Mouse (Mus musculus): Measurements from ENCODE around the gene Vav2. TPM values are rescaled to one million over a fixed set of nuclear protein-coding genes. Genes with fewer than 3 reads are reported as not detected.

Vav2 gene
- total RNA-seq, 4 experiments from 2014 or later: 8.2 to 13.1 (median 12.1) TPM

GRCm38 (mm10) chr2:27321431-27321875, 105.4 kb downstream of the Vav2 start:
- DNase-seq (ENCODE audit: low spot score): no peak

DNA sequence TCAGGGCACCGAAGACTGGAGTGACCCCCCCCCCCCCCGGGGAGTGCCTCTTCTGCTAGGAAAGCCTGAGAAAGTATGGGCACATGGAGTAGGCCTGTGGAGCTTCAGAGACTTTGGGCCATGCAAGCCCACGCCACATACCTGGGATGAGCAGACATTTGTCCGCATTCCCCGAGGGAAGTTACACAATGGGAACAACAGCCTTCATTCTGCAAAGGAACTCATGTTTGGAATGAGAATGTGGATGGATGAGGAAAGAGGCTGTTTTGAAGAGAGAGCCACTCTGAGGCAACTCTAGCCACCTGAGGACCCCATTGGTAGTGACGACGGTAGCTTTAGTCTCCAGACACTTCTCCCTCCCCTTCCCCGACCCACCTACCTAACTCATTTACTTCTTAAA, 106.0 kb downstream of the Vav2 start:
- DNase-seq (ENCODE audit: low spot score): no peak

- no peak for DNase-seq (ENCODE audit: low spot score)
Observed at GRCm38 (mm10) chr2:27318606-27319005, 108.2 kb downstream of the Vav2 start.

GRCm38 (mm10) chr2:27318197-27318596, 108.6 kb downstream of the Vav2 start:
- no peak for DNase-seq (ENCODE audit: low spot score)

DNA sequence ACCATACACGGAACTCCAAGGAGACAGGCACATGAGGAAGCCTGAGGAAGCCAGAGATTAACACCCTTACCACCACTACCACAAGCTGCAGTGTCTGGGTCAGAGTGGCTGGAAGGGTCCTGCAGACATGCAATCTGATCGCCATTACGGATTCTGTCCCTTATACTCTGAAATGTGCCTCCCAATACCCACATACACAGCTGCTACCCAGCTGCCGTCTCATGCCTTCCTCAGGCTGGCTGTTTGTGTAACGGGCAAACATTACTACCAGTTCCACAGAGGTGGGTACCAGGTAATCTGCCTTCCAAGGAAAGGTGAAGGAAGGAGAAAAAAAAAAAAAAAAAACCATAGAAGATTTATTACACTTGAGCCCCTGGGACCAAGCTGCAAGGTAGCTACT, 110.7 kb downstream of the Vav2 start:
- no peak for DNase-seq (ENCODE audit: low spot score)

- DNase-seq (ENCODE audit: low spot score): no peak
Observed at GRCm38 (mm10) chr2:27314269-27314668, 112.6 kb downstream of the Vav2 start.

- DNase-seq (ENCODE audit: low spot score): no peak
Observed at GRCm38 (mm10) chr2:27312500-27312899, 114.3 kb downstream of the Vav2 start.

GRCm38 (mm10) chr2:27311606-27312005, 115.2 kb downstream of the Vav2 start:
- no peak for DNase-seq (ENCODE audit: low spot score)

GRCm38 (mm10) chr2:27310908-27311307, 115.9 kb downstream of the Vav2 start:
- DNase-seq (ENCODE audit: low spot score): no peak

GRCm38 (mm10) chr2:27310221-27310620, 116.6 kb downstream of the Vav2 start:
- DNase-seq (ENCODE audit: low spot score): no peak

- DNase-seq (ENCODE audit: low spot score): no peak
Observed at GRCm38 (mm10) chr2:27306628-27307027, 120.2 kb downstream of the Vav2 start.

GRCm38 (mm10) chr2:27304741-27305140, 122.1 kb downstream of the Vav2 start:
- no peak for DNase-seq (ENCODE audit: low spot score)

DNA sequence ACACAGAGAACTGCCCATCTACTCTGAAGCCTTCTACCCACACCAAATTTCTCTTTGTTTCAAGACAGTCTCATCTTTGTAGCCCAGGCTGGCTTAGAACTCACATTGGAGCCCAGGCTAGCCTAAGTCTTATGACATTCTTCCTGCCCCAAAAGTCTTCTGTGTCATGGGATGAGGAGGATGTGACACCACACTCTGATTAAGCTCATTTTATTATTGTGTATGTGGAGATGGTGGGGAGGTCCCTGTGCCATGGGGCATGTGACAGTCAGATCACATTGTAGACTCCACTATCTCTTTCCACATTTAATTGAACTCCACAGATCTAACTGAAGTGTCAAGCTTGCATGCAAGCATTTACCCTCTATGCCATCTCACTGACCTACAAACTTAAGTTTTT, 122.8 kb downstream of the Vav2 start:
- no peak for DNase-seq (ENCODE audit: low spot score)

DNA sequence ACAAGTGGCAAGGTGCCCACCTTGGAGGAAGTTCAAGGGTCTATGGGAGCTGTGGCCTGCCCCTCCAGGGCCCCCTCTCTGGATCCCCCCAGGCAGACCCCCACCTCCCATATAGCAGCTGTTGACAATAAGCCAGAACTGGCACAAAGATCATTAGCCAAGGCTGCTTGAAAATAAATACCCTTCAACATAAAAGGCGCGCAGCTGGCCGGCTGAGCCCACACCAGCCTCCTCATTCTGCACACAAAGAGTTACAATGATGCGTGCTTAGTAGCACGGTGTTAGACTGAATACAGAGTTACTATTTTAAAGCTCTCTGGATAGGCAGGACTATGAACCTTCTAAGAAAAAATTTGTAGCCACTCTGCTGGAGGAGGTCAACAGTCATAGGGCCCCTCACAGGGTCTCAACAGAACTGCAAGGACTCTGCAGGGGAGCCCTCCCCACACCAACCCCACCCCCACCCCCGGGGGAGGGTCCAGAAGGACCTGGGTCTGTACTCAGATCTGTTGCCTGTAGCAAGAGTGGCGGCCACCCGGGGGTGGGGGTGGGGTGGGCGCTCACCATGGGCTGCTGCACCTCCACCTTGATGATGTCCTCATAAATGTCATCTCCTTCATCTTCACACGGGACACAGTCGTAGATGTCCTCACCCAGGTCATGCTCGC, 125.3 kb downstream of the Vav2 start:
- DNase-seq (ENCODE audit: low spot score): no peak

DNA sequence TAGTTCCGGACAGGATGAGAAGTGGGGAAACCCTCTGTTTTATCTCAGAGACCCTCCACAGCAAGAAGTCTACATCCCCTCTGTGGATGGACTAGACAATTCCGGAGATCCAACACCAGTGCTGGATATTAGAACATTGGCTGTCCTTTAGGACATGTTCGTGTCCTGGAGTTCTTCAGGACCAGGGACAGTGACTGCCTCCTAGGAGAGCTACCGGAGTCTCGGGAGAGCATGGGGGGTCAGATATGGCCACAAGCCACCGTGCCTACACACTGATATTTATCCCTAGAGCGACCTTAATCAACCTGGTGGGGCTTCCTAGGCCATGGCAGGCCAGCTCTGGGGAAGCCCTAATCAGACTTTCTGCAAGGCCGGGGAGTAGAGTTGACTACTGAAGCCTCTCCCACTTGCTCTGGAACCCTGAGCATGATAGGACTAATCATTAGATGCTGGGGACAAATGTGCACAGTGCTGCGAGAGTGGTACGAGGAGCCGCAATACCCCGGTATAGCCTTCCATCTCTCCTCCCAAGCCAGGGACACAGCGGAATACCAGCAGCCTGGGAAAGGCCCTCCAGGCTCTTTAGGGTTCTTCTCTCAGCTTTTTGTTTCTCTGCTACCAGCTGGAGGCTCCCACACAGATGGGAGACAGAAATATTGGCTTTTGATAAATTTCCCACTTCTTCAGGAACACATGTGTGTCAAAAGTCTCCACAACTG, 125.9 kb downstream of the Vav2 start:
- DNase-seq (ENCODE audit: low spot score): no peak

DNA sequence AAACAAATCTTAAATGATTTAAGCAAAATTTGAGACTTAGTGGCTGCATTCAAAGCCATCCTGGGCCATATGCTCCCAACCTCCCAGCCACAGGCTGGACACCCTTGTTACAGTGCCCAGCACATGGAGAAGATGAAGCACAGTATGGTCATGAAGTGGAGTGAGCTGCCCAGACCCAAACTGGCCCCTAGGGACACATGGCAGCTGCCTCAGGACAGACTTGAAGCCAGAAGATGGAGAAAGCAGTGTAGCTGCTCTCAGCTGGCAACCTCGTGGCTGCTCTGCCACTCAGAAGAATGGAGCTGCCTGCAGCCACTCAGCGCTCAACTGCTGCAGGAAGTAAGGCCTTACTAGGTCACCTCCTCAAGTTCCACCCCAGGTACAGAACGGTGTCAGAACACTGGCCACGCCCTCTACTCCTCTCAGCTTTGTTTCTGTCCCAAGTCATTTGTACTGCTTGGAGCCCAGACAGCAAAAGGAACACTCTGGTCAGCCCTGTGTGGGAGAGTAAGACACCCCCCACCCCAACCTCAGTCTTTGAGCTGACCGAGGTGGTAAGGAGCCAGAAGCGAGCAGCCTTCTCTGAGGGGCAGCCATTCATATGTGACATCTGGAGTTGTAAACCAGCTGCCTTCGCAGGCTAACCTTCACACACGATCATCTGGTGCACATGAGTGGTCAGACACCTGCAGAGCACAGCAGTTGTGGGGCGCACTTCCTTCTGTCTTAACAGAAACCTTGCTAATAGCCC, 130.0 kb downstream of the Vav2 start:
- DNase-seq (ENCODE audit: low spot score): no peak

DNA sequence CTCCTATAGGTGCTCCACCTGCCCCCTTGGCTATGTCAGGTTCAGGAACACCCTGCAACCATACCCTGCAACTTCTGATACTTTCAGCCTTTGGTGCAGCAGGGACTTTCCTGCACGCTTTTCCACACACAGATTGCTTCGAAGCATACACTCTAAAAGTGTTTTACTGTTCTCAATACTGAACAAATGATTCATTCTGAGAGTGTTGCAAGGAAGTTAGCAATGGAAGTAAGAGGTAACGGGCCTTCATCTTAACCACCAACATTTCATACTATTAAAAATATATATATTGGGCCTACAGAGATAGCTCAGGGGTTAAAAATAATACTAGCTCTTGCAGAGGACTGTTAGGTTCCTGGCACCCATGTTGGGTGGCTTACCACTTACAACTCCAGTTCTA, 132.1 kb downstream of the Vav2 start:
- DNase-seq (ENCODE audit: low spot score): no peak

- DNase-seq (ENCODE audit: low spot score): peak; percentile 87
Observed at GRCm38 (mm10) chr2:27289019-27289418, 137.8 kb downstream of the Vav2 start.

DNA sequence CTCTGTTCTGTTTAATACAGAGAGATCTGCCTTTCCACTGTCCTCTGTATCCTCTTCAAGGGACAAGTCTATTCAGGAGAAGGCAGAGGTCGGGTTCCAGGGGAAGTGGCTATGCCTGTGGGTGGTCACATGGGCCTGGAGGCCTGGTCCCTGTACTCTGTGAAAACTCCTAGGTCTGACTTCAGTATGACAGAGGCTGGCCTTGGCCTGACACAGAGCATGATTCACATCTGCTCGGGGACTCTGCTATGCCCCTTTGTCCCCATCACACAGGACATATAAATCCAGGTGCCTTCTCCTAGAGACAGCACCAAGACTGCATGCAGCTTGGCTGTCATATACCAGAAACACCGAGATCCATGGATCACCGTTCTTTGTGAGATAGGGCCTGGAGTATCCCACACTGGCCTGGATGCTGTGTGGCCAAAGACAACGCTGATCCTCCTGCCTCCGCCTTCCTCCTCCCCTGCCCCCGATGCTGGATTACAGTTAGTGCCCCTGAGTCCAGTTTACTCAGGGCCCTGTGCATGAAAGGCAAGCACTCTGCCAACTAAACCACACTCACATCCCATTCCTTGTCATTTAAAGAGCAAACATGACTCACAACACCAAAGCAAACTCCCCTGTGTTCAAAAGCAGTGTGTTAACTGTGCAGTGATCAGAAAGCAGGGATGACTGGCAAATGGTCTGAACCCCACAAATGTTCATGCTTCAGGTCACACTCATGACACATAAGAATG, 139.7 kb downstream of the Vav2 start:
- DNase-seq (ENCODE audit: low spot score): no peak

DNA sequence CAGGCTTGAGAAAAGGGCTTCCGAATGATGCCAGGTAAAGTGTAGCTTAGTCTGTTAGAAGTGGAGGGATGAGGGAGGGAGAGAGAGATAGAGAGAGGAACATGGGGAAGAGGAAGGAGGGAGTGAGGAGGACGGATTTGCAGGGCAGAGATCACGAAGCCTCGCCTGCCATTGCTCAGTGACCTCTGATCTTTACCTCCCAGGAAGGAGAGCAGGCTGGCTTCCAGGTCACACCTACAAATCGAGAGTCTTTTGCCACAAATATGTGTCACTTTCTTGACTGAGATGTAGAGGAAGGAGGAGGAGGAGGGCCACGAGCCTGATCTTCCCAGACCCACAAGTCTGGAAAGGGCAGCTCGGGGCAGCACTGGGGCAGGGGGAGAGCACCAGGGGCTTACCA, 142.4 kb downstream of the Vav2 start:
- no peak for DNase-seq (ENCODE audit: low spot score)

DNA sequence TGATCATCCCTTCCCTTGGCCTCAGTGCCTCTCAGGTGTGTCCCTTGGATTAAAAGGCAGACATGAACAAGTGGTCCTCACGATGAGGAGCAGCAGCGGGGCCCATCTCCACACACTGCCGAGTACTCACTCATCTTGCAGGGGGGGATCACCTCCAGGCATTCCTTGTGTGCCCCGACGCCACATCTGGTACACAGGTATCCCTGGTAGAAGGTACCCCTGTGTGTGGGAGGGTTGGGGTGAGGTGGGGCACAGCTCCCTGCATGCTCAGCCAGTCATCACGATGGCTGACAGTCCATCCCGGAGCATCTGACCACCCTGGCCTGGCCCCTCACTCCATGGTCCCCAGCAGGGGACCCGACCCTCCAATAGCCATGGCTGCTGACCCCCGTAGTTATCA, 145.1 kb downstream of the Vav2 start:
- DNase-seq (ENCODE audit: low spot score): no peak

Data from heart, adult 8-10 months (tissue).